Mouse (Mus musculus): Measurements from ENCODE around the gene P3h1. TPM values are rescaled to one million over a fixed set of nuclear protein-coding genes. Genes with fewer than 3 reads are reported as not detected.

The P3h1 gene
- polyA plus RNA-seq, 1 experiment = 26.1 TPM

DNA sequence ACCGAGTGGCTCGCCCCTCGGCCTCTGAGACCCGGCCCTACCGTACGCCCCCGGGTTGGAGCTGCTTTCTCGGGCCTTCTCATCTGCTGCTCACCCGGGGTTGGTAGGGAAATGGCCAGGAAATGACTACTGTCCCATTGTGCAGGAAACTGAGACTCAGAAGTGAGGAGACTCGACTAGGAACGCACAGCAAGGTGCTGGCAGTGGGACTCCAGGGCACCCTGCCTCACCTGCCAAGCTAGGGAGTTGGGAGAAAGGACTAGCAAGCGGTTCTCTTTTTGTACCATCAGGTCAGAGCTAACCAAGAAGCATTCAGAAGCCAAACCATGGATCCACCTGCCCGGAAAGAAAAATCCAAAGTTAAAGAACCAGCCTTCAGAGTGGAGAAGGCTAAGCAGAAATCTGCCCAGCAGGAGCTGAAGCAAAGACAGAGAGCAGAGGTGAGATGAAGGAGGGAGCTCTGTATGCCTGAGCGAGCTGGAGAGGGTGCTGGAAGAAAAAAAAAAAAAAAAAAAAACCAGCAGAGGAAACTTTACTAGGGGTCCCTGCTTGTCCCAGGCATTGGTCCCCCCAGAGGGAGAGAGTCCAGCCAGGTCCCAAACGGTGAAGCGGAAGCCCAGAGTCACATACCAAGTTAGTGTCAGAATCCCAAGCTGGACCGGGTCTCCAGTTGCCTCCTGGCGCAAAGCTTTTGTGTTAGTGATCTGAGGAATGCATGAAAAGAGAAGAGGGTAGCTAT is 37.0 kb upstream of the P3h1 start:
- peak overlapping the region; percentile 43 for H3K4me3 ChIP-seq (ENCODE audit: insufficient read depth, poor library complexity, severe bottlenecking)
- H3K79me3 ChIP-seq (ENCODE audit: low read depth) = no peaks in the 10 kb centered on the region
- H3K36me3 ChIP-seq (ENCODE audit: control insufficient read depth, insufficient read depth) = no peaks in the 10 kb centered on the region
- TF ChIP-seq USF1 (IDR thresholded peaks at IDR 0.05; ENCODE audit: low read depth) = no peak
- no peak for TF ChIP-seq CTCF (IDR thresholded peaks at IDR 0.05; ENCODE audit: control insufficient read depth, insufficient read depth, insufficient read length)
- TF ChIP-seq FOSL1 (IDR thresholded peaks at IDR 0.05; ENCODE audit: insufficient read depth, low read length, poor library complexity, severe bottlenecking) = no peak
- no peak for TF ChIP-seq MYOG (IDR thresholded peaks at IDR 0.05; ENCODE audit: control insufficient read depth, extremely low read depth, insufficient read length)
- no peak for TF ChIP-seq MAX (IDR thresholded peaks at IDR 0.05)
- TF ChIP-seq CEBPB (IDR thresholded peaks at IDR 0.05; ENCODE audit: low read depth) = no peak
- no peak for TF ChIP-seq MYOD1 (IDR thresholded peaks at IDR 0.05; ENCODE audit: control insufficient read depth, insufficient read length, low read depth)
- peak overlapping the region; percentile 82 for H3ac ChIP-seq (ENCODE audit: control insufficient read depth, insufficient read length, low read depth)
- no peaks in the 10 kb centered on the region for H3K79me2 ChIP-seq (ENCODE audit: control insufficient read depth, insufficient read depth)
- no peaks in the 10 kb centered on the region for H3K27me3 ChIP-seq (ENCODE audit: control insufficient read depth, insufficient read depth, insufficient read length)

DNA sequence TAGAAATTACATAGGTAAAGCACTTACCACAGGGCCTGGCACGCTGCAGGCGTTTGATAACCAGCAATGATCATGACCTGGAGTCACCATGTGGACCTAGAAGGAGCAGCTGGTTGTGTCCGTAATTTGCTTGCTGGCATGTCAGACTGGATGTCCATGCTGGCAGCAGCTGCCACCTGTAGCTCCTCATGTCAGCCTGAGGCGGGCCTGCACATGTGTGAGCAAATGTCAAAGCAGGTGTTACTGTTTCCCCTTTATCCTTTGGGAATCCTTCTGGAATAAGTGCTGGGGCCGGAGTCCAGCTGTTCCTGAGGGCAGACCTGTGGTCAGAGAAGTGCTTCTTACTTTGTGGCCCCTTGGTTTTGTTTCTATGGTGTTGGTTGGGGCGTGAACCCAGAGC is 34.6 kb upstream of the P3h1 start:
- no peak overlapping the region for H3ac ChIP-seq (ENCODE audit: control insufficient read depth, insufficient read length, low read depth)
- H3K79me3 ChIP-seq (ENCODE audit: low read depth) = no peaks in the 10 kb centered on the region
- no peak overlapping the region for H3K4me3 ChIP-seq (ENCODE audit: insufficient read depth, poor library complexity, severe bottlenecking)
- H3K27me3 ChIP-seq (ENCODE audit: control insufficient read depth, insufficient read depth, insufficient read length) = no peaks in the 10 kb centered on the region
- H3K36me3 ChIP-seq (ENCODE audit: control insufficient read depth, insufficient read depth) = no peaks in the 10 kb centered on the region
- no peak for TF ChIP-seq CTCF (IDR thresholded peaks at IDR 0.05; ENCODE audit: control insufficient read depth, insufficient read depth, insufficient read length)
- no peak for TF ChIP-seq MAX (IDR thresholded peaks at IDR 0.05)
- TF ChIP-seq CEBPB (IDR thresholded peaks at IDR 0.05; ENCODE audit: low read depth) = no peak
- TF ChIP-seq FOSL1 (IDR thresholded peaks at IDR 0.05; ENCODE audit: insufficient read depth, low read length, poor library complexity, severe bottlenecking) = no peak
- TF ChIP-seq MYOD1 (IDR thresholded peaks at IDR 0.05; ENCODE audit: control insufficient read depth, insufficient read length, low read depth) = peak; percentile 16
- TF ChIP-seq USF1 (IDR thresholded peaks at IDR 0.05; ENCODE audit: low read depth) = no peak
- no peak for TF ChIP-seq MYOG (IDR thresholded peaks at IDR 0.05; ENCODE audit: control insufficient read depth, extremely low read depth, insufficient read length)
- no peaks in the 10 kb centered on the region for H3K79me2 ChIP-seq (ENCODE audit: control insufficient read depth, insufficient read depth)

DNA sequence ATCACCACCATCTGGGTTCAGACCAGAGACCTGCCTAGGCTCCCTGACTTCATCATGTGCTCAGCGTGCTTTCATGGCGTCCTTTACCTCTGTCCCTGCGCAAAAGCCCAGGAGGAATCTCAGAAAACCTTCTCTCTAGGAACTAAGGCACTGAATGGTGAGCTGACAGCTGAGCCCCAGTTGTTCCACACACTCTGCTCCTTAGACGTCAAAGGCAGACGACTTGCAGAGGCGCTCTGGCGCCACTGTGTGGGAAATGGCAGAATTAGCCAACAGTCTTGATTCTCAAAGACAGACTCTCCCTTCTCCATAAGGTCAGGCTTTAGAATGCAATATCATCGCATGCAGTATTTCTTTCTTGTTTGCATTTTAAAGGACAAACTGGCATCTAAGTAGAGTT is 28.0 kb upstream of the P3h1 start:
- no peaks in the 10 kb centered on the region for H3K79me3 ChIP-seq (ENCODE audit: low read depth)
- H3K36me3 ChIP-seq (ENCODE audit: control insufficient read depth, insufficient read depth) = no peaks in the 10 kb centered on the region
- H3K27me3 ChIP-seq (ENCODE audit: control insufficient read depth, insufficient read depth, insufficient read length) = no peaks in the 10 kb centered on the region
- no peak overlapping the region for H3K4me3 ChIP-seq (ENCODE audit: insufficient read depth, poor library complexity, severe bottlenecking)
- H3K79me2 ChIP-seq (ENCODE audit: control insufficient read depth, insufficient read depth) = no peaks in the 10 kb centered on the region
- no peak overlapping the region for H3ac ChIP-seq (ENCODE audit: control insufficient read depth, insufficient read length, low read depth)
- TF ChIP-seq CTCF (IDR thresholded peaks at IDR 0.05; ENCODE audit: control insufficient read depth, insufficient read depth, insufficient read length) = peak; percentile 71
- TF ChIP-seq FOSL1 (IDR thresholded peaks at IDR 0.05; ENCODE audit: insufficient read depth, low read length, poor library complexity, severe bottlenecking) = no peak

DNA sequence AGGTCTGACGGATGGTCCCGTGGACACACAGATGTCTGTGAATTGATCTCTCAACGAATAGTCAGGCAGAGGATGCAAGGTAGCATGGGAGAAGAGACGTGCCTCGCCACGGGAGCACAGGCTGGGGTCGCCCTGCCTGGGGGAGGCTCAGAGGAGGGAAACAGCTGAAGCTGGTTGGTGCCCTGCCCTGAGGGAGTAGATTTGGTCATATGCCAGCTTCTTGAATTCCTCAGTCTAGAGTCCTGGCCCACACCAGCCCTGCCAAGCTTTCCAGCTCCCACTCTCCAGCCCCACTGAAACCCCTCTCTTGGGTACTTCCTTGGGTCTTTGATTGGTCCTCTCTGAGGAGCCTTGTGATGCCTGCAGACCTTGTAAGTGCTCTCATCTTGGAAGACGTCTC is 16.0 kb upstream of the P3h1 start:
- H3K79me2 ChIP-seq (ENCODE audit: control insufficient read depth, insufficient read depth) = no peaks in the 10 kb centered on the region
- TF ChIP-seq USF1 (IDR thresholded peaks at IDR 0.05; ENCODE audit: low read depth) (no peak), CTCF (IDR thresholded peaks at IDR 0.05; ENCODE audit: control insufficient read depth, insufficient read depth, insufficient read length) (no peak), MYOD1 (IDR thresholded peaks at IDR 0.05; ENCODE audit: control insufficient read depth, insufficient read length, low read depth) (no peak), CEBPB (IDR thresholded peaks at IDR 0.05; ENCODE audit: low read depth) (no peak), MYOG (IDR thresholded peaks at IDR 0.05; ENCODE audit: control insufficient read depth, extremely low read depth, insufficient read length) (no peak), FOSL1 (IDR thresholded peaks at IDR 0.05; ENCODE audit: insufficient read depth, low read length, poor library complexity, severe bottlenecking) (no peak), MAX (IDR thresholded peaks at IDR 0.05) (no peak)
- H3ac ChIP-seq (ENCODE audit: control insufficient read depth, insufficient read length, low read depth) = no peak overlapping the region
- H3K27me3 ChIP-seq (ENCODE audit: control insufficient read depth, insufficient read depth, insufficient read length) = peaks cover 9% of the 10 kb centered on the region
- H3K36me3 ChIP-seq (ENCODE audit: control insufficient read depth, insufficient read depth) = no peaks in the 10 kb centered on the region
- H3K79me3 ChIP-seq (ENCODE audit: low read depth) = no peaks in the 10 kb centered on the region
- H3K4me3 ChIP-seq (ENCODE audit: insufficient read depth, poor library complexity, severe bottlenecking) = no peak overlapping the region

DNA sequence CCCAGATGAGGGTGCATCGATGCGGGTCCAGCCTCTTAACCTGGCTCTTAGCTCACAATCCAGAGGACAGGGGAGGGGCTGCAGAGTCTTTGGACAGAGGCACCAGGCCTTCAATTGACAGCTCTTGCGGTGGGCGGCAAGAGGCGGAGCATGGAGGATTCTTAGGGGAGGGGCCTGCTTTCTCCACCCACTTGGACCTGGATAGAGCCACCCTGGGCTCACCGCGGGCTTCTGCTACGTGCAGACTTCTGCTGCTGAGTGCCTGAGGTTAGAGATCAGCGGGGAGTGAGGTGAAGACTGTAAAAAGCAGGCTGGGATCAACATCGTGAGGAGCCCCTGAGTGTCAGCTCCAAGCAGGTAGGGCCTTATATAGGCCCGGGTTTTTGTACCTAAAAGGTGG is 14.5 kb upstream of the P3h1 start, which contains the start of gene Tmem269:
Gene Tmem269 (minus strand): TSS at position 49 of the 400 bp plus-strand sequence.
- Histone ChIP-seq H3ac (ENCODE audit: control insufficient read depth, insufficient read length, low read depth) (no peak within 1 kb of the TSS), H3K27me3 (ENCODE audit: control insufficient read depth, insufficient read depth, insufficient read length) (peaks cover 9% of the 10 kb centered on the region), H3K4me3 (ENCODE audit: insufficient read depth, poor library complexity, severe bottlenecking) (no peak within 1 kb of the TSS), H3K36me3 (ENCODE audit: control insufficient read depth, insufficient read depth) (no peaks in the 10 kb centered on the region), H3K79me2 (ENCODE audit: control insufficient read depth, insufficient read depth) (no peaks in the 10 kb centered on the region), H3K79me3 (ENCODE audit: low read depth) (no peaks in the 10 kb centered on the region)
- TF ChIP-seq FOSL1 (IDR thresholded peaks at IDR 0.05; ENCODE audit: insufficient read depth, low read length, poor library complexity, severe bottlenecking) (no peak), CEBPB (IDR thresholded peaks at IDR 0.05; ENCODE audit: low read depth) (no peak), MAX (IDR thresholded peaks at IDR 0.05) (no peak)

DNA sequence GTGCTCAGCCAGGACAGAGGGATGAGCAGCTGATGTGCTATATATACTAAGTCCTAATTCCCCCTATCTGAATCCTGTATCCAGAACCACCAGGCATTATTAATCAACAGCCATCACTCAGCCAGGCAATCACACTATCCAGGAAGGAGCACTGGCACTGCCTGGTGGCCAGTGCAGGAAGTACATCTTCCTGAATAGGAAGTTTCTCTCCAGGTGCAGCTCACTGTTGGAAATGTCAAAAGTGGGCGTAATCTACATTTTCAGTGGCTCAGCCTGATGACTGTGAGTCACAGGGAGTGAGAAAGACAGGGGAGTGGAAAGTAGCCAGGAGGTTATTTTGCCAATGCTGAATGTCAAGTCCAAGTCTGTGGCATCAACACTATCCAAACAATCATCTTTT is 9.0 kb upstream of the P3h1 start:
- H3K27me3 ChIP-seq (ENCODE audit: control insufficient read depth, insufficient read depth, insufficient read length) = no peaks in the 10 kb centered on the region
- peaks cover 27% of the 10 kb centered on the region for H3K36me3 ChIP-seq (ENCODE audit: control insufficient read depth, insufficient read depth)
- no peaks in the 10 kb centered on the region for H3K79me2 ChIP-seq (ENCODE audit: control insufficient read depth, insufficient read depth)
- H3K4me3 ChIP-seq (ENCODE audit: insufficient read depth, poor library complexity, severe bottlenecking) = no peak overlapping the region
- no peak for TF ChIP-seq FOSL1 (IDR thresholded peaks at IDR 0.05; ENCODE audit: insufficient read depth, low read length, poor library complexity, severe bottlenecking)
- peak; percentile 12 for TF ChIP-seq CTCF (IDR thresholded peaks at IDR 0.05; ENCODE audit: control insufficient read depth, insufficient read depth, insufficient read length)
- TF ChIP-seq USF1 (IDR thresholded peaks at IDR 0.05; ENCODE audit: low read depth) = no peak
- no peak for TF ChIP-seq CEBPB (IDR thresholded peaks at IDR 0.05; ENCODE audit: low read depth)
- no peaks in the 10 kb centered on the region for H3K79me3 ChIP-seq (ENCODE audit: low read depth)
- H3ac ChIP-seq (ENCODE audit: control insufficient read depth, insufficient read length, low read depth) = no peak overlapping the region
